Comparison of ENCODE assay signal across 8 mouse cellular contexts in genomic region chr2:132582227-132582626, GRCm38 (mm10). TPM values are rescaled to one million over a fixed set of nuclear protein-coding genes. Genes with fewer than 3 reads are reported as not detected.
DNase-seq lines count a peak whose midpoint lies in the region; ATAC-seq and TF ChIP-seq lines count a peak whose summit lies in the region.

No protein-coding gene starts in this region.

- no peaks in the 10 kb centered on the region for H3K9me3 ChIP-seq in liver, embryonic 11.5 days (ENCODE audit: control insufficient read depth, low read length)
- H3K9me3 ChIP-seq in forebrain, embryonic 14.5 days (replicated peaks; ENCODE audit: control insufficient read depth, low read length): no peaks in the 10 kb centered on the region
- H3K9me3 ChIP-seq in heart, postnatal 0 days (replicated peaks; ENCODE audit: control insufficient read depth, low read length): no peaks in the 10 kb centered on the region
- H3K9me3 ChIP-seq in stomach, embryonic 15.5 days: no peaks in the 10 kb centered on the region

- H3K36me3 ChIP-seq in liver, embryonic 11.5 days (ENCODE audit: control insufficient read depth, insufficient read depth, low read length): no peaks in the 10 kb centered on the region
- no peaks in the 10 kb centered on the region for H3K36me3 ChIP-seq in forebrain, embryonic 14.5 days (ENCODE audit: control insufficient read depth, insufficient read depth, low read length)
- H3K36me3 ChIP-seq in heart, postnatal 0 days (replicated peaks; ENCODE audit: control insufficient read depth, insufficient read depth, low read length): no peaks in the 10 kb centered on the region
- no peaks in the 10 kb centered on the region for H3K36me3 ChIP-seq in stomach, embryonic 15.5 days

- no peak for TF ChIP-seq EP300 in heart, postnatal 0 days (IDR thresholded peaks at IDR 0.05; ENCODE audit: low read depth)

- WGBS in liver, embryonic 11.5 days: 73% methylated on average over 4 of the region's 4 CpGs
- 9% methylated on average over 4 of the region's 4 CpGs for WGBS in forebrain, embryonic 14.5 days
- 11% methylated on average over 4 of the region's 4 CpGs for WGBS in heart, postnatal 0 days
- WGBS in stomach, embryonic 15.5 days: 43% methylated on average over 4 of the region's 4 CpGs

- H3K9ac ChIP-seq in liver, embryonic 11.5 days (ENCODE audit: low read depth, low read length): no peak overlapping the region
- no peak overlapping the region for H3K9ac ChIP-seq in forebrain, embryonic 14.5 days (ENCODE audit: low read length)
- no peak overlapping the region for H3K9ac ChIP-seq in heart, postnatal 0 days (replicated peaks; ENCODE audit: low read depth, low read length)
- H3K9ac ChIP-seq in stomach, embryonic 15.5 days: no peak overlapping the region

- no peak overlapping the region for H3K27ac ChIP-seq in liver, embryonic 11.5 days (ENCODE audit: low read depth, low read length)
- peak overlapping the region; percentile 84 for H3K27ac ChIP-seq in forebrain, embryonic 14.5 days (ENCODE audit: low read depth, low read length)
- H3K27ac ChIP-seq in heart, postnatal 0 days (ENCODE audit: low read depth): peak overlapping the region; percentile 72
- peak overlapping the region; percentile 2; the same call in 1 of the 2 replicates for H3K27ac ChIP-seq in stomach, embryonic 15.5 days

- no peak overlapping the region for H3K4me3 ChIP-seq in liver, embryonic 11.5 days (ENCODE audit: low read depth, low read length)
- H3K4me3 ChIP-seq in forebrain, embryonic 14.5 days (ENCODE audit: low read depth, low read length): no peak overlapping the region
- no peak overlapping the region for H3K4me3 ChIP-seq in heart, postnatal 0 days (ENCODE audit: low read depth, low read length)
- H3K4me3 ChIP-seq in stomach, embryonic 15.5 days (replicated peaks): no peak overlapping the region

- no peak for TF ChIP-seq CTCF in heart, postnatal 0 days (IDR thresholded peaks at IDR 0.05; ENCODE audit: low read depth)

- no peak overlapping the region for H3K4me2 ChIP-seq in liver, embryonic 11.5 days
- 0 out of 2 replicates have a peak overlapping the region, but pooled peaks have one; percentile 9 for H3K4me2 ChIP-seq in forebrain, embryonic 14.5 days (ENCODE audit: low read length)
- H3K4me2 ChIP-seq in heart, postnatal 0 days (ENCODE audit: low read depth, low read length): no peak overlapping the region
- no peak overlapping the region for H3K4me2 ChIP-seq in stomach, embryonic 15.5 days

- peak; percentile 41 for DNase-seq in liver
- DNase-seq in liver, embryonic 11.5 days (ENCODE audit: low spot score): no peak
- DNase-seq in forebrain, embryonic 14.5 days (ENCODE audit: low spot score): peak; percentile 97
- DNase-seq in heart, postnatal 0 days (ENCODE audit: low spot score): peak; percentile 70
- peak; percentile 65 to 89 for DNase-seq in layer of hippocampus, postnatal 14 days (ENCODE audit: low spot score in 2 of 2)
- DNase-seq in lung, postnatal 4 days: peak; percentile 71 to 84
- DNase-seq in spleen, adult 12 weeks (ENCODE audit: low spot score): no peak

- peaks cover 2% of the 10 kb centered on the region; the same call in 1 of the 2 replicates for H3K4me1 ChIP-seq in liver, embryonic 11.5 days (replicated peaks; ENCODE audit: control insufficient read depth, insufficient read depth, low read length)
- H3K4me1 ChIP-seq in forebrain, embryonic 14.5 days (ENCODE audit: control insufficient read depth, insufficient read depth, low read length): peaks cover 15% of the 10 kb centered on the region
- peaks cover 15% of the 10 kb centered on the region for H3K4me1 ChIP-seq in heart, postnatal 0 days (ENCODE audit: control insufficient read depth, insufficient read depth)
- H3K4me1 ChIP-seq in stomach, embryonic 15.5 days: 0 out of 2 replicates have a peak, but pooled peaks cover 6% of the 10 kb centered on the region

- no peaks in the 10 kb centered on the region for H3K27me3 ChIP-seq in liver, embryonic 11.5 days (replicated peaks; ENCODE audit: control insufficient read depth, insufficient read depth, low read length)
- H3K27me3 ChIP-seq in forebrain, embryonic 14.5 days (replicated peaks; ENCODE audit: control insufficient read depth, insufficient read depth, low read length): no peaks in the 10 kb centered on the region
- H3K27me3 ChIP-seq in heart, postnatal 0 days (ENCODE audit: control insufficient read depth, insufficient read depth, low read length): no peaks in the 10 kb centered on the region
- no peaks in the 10 kb centered on the region for H3K27me3 ChIP-seq in stomach, embryonic 15.5 days (replicated peaks)

- ATAC-seq in liver, embryonic 11.5 days (replicated peaks; ENCODE audit: low FRiP score): no peak
- ATAC-seq in forebrain, embryonic 14.5 days: peak; percentile 69
- ATAC-seq in heart, postnatal 0 days (ENCODE audit: insufficient read depth, low read depth): no peak
- no peak; the same call in 1 of the 2 replicates for ATAC-seq in stomach, embryonic 15.5 days (ENCODE audit: insufficient read depth, low FRiP score, low read depth)

RNA-seq across cellular contexts. Expression of gene Gpcpd1, which starts 5.3 kb away (rescaled TPM):
- polyA plus RNA-seq in liver, embryonic 11.5 days (2014; fragmentation: Nextera tagmentation; extraction: Ambion mirVana): 23.2 and 25.8 TPM in 2 replicates
- 65.3 and 67.0 TPM in 2 replicates for polyA plus RNA-seq in forebrain, embryonic 14.5 days (2014; fragmentation: Nextera tagmentation; extraction: Ambion mirVana)
- total RNA-seq in heart, postnatal 0 days (2014; rRNA removed; ENCODE audit: low replicate concordance): 26.4 and 37.5 TPM in 2 replicates
- polyA plus RNA-seq in heart, postnatal 0 days (2015; fragmentation: Nextera tagmentation; extraction: Ambion mirVana): 60.5 and 67.9 TPM in 2 replicates
- total RNA-seq in layer of hippocampus, postnatal 14 days (2021): 100 to 1,000 TPM; 101 to 116 TPM
- 32.7 and 35.8 TPM in 2 replicates for polyA plus RNA-seq in stomach, embryonic 15.5 days (2015; fragmentation: Nextera tagmentation; extraction: Ambion mirVana)

Comparison
In these comparisons a context has a peak if more than half of its experiments do, and no peak if none do; other contexts are left out.
1. DNase-seq: peak in liver (single experiment), forebrain, embryonic 14.5 days (single experiment), heart, postnatal 0 days (single experiment), layer of hippocampus, postnatal 14 days (2 of 2) and lung, postnatal 4 days (2 of 2); none in liver, embryonic 11.5 days (single experiment) and spleen, adult 12 weeks (single experiment).